Mouse (Mus musculus) cerebellum, postnatal 14 days (tissue): Measurements from ENCODE around the gene Anxa6.
"Not testable (repeated sequence)": the region's sequence is repeated elsewhere in the genome, so short reads cannot be mapped to it uniquely, and the experiment has no call there.

ENCODE experiments used
- DNase-seq, 2 experiments: peaks; one replicate each; pipeline ENCODE4 v3.0.0; 2021; ENCODE audit warnings: mixed read lengths in 2 of 2

Anxa6 gene

DNA sequence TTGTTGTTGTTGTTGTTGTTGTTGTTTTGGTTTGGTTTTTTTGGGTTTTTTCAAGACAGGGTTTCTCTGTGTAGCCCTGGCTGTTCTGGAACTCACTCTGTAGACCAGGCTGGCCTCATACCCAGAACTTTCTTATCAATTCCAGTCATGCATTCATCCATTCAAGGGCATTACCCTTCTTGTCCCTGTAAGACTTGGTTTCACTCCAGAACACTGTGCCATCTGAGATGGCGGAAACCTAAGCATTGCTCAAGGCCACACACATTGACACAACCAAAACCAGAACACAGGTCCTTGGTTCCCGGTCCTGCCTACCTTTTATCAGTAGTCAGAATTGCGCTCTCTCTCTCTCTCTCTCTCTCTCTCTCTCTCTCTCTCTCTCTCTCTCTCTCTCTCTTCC lies 75.5 kb downstream of the Anxa6 start:
- not testable (repeated sequence) for DNase-seq

DNA sequence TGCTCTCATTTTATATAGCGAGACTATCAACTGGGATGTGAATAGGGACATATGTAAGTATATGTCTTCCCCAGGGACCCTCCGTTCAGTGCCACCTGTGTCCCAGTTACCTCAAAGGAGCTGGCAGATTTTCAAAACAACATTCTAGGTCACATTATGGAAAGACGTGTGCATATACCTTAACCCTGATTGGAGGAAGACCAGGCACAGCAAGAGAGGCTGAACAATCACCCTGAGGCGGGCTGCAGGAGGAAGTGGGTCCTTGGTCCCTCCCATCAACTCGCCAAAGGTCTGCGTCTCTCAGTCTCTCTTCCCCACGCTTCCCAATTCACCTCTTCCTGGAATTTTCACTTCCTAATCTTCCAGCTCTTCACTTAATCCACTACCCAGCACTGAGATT lies 76.3 kb downstream of the Anxa6 start:
- no peak for DNase-seq

DNA sequence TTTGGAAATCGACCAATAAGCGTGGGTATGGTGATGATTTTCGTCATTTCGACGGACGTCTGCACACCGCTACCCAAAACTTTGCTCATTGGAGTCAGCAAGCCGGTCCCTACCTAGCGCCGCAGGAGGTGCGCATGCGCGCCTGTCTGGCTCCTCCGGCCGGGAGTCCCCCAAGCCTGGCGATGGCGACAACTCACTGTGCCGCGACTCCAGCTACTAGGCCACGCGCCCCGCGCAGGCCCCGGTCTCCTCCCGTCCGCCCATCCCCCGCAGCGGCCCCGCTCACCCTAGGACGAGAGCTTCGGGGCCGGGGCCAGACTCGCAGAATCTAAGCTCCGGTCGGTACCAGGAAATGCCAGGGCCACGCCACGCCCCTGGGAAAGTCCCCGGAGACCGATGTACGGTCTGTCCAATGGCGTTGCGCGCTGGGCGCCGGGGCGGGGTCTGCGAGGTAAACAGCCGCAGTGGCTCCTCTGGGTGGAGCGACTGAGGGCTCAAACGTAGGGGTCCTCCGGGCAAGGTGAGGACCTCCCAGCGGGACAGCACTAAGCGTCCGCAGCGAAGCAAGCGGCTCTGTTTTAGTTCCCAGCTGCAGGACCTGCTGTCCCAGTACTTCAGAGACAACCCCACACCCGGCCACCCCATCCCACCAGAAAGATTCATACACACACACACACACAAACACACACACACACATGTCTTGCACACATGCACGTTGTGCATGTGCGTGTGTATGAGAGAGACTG lies 77.3 kb downstream of the Anxa6 start:
- DNase-seq, result peak; percentile 99

DNA sequence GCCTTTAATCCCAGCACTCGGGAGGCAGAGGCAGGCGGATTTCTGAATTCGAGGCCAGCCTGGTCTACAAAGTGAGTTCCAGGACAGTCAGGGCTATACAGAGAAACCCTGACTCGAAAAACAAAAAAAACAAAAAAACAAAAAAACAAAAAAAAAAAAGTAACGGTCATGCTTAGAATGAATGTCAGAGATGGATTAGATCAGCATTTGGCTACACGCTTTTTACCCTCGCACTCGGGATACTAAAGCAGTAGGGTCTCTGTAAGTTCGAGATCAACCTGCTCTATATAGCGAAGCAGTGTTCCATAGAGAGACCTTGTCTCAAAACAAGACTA lies 77.9 kb downstream of the Anxa6 start:
- not testable (repeated sequence) for DNase-seq

DNA sequence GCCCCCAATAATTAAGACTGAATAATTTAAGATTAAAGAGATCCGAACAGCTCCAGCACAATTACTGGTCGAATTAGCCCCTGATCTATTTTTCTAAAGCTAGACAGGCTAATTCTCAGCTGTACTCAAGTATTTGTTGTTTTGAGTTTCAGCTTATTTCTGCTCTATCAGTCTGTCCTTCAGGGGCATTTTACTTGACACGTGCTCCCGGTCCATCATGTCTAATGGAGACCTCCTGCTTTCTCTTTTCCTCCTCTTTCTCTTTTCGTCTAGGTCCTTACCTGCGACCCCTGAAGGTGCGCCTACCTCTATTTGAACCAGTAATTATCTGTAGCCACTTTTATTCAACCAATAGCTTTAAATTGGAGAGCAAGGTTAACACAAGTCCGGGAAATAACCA lies 78.5 kb downstream of the Anxa6 start:
- no peak for DNase-seq

DNA sequence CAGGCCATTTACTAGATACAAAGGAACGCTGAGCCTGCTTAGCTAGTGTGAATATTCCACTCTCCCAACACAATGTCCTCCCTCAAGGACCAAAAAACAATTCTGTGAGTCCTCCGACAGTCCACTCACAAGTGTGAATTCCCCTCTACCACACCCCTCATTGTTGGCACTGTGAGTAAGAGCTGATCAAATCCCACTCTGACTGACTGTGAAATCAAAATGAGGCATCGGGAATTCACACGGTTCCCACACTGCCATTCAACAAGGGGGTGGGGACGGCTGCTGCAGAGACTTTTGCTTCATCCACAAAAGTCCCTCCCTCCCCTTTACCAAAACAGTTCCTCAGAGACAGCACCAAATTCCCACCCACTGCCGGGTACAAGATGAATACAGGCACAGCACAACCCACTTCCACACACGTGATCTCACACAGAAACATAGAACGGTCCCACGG lies 79.2 kb downstream of the Anxa6 start:
- no peak for DNase-seq

DNA sequence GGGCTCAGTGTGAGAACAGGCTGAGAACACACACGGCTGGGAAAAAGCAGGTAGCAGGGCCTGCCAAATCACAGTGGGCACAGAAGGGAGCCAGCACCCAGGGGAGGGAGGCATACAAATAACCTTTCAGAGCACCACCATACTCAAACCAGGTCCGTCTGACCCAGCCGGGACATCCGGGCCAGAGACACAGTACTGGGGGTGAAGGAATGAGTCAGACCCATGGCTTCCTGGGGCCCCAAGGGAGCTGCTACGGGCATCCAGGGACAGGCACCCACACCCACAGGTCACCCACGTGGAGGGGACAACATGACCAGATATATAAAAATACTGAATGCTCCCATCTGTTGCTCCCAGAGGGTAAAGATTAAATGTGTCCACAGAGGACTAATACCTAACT lies 80.6 kb downstream of the Anxa6 start:
- DNase-seq, result peak in 1 of 2 experiments; percentile 43

DNA sequence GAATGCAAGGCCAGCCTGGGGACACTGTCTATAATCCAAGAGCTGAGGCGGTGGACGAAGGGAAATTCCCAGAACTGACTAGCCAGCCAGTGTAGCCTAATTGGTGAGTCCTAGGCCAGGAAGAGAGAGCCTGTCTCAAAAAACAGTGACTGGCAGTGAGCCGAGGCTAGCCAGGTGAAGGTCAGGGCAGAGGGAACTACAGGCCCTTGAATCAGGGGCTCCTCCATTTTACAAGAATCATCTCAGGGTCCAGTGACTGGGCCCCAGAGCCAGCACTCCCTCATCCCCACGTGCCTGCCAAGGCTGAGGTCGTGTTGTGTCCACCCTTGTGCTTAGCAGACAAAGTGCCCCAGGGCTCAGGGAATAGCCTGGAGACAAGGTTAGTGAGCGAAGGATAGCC lies 82.6 kb downstream of the Anxa6 start:
- DNase-seq, result no peak

DNA sequence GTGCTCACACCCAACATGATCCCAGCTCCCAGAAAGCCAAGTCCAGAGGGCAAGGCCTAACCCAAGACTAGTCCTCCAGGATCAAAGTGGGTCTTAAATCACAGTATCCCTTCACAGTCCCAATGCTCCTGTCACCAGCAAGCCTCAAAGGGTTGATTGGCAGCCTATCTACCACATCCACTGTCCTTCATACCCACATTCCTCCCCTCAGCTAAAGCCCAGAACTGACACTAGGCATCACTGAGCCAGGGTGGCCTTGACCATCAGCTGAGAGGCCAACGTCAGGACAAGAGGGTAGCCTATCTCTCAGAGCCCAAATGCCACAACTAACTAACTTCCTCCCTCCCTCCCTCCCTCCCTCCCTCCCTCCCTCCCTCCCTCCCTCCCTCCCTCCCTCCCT lies 83.5 kb downstream of the Anxa6 start:
- no peak for DNase-seq

DNA sequence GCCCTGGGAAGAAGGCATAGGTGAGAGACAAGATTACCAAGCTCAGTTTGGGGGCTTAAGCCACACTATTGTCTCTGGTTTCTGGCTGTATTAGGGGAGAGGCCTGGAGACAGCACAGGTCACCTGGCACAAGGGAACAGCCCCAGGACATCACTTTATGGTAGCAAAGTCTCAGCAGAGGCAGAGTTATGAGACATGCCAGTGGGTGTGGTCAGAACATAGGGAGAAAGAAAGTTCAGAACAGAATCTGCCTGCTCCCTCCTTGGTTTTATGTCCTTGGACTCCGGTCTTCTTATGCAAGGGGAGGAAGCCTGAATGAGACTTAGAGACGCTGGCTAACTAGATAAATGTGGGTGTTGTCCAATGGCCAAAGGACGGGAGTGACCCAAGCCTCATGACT lies 88.5 kb downstream of the Anxa6 start:
- DNase-seq, result no peak

DNA sequence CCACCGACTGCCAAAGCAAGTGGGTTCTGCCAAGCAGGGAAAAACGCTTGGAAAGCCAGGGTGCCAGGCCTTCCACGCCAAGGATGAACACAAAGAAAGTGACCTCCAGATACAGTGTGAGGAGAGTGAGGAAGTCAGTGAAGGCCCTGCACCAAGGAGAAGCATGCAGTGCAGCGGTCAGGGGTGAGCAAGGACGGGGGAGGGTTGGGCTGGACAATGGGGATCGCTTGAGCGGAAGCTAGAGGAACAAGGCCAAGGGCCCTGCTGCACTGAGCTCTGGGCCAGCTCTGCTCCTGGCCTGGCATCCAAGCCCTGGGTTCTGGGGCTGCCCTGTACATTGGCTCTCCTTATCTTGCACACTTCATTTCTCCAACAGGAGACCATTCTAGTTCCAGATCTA lies 93.2 kb downstream of the Anxa6 start:
- DNase-seq, result peak; percentile 45 to 69

DNA sequence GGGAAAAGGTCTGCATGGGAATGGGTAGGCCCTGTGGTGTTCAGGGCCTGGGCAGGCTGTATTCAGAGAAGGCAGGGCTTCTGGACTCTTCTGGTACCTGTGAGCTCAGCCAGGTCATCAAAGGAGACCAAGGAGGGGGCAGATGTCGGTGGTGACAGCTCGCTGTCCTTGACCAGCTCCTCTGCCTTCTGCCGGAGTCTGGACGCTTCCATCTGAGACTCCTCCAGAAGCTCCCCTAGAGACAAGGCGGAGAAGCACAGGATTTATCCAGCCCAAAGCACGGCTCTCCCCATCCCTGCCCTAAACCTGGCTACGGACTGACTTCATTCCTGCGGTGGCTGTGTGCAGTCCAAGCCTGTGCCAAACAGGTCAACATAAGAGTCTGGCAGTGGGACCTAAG lies 93.7 kb downstream of the Anxa6 start:
- peak; percentile 41 to 52 for DNase-seq

DNA sequence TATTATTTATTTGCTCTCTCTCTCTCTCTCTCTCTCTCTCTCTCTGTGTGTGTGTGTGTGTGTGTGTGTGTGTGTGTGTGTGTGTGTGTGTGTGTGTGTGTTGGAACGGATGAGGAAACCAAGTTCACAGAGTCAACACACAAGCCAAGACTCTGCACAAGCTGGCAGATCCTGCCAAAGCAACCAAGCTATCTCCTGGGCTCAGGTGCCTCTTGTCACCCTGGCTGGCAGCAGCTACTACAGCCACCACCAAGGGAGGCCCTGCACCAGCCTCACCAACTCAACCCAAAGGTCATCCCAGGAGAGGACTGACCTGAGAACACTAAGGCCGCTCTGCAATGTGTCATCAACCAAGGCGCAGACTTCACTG lies 96.5 kb downstream of the Anxa6 start:
- no peak for DNase-seq

DNA sequence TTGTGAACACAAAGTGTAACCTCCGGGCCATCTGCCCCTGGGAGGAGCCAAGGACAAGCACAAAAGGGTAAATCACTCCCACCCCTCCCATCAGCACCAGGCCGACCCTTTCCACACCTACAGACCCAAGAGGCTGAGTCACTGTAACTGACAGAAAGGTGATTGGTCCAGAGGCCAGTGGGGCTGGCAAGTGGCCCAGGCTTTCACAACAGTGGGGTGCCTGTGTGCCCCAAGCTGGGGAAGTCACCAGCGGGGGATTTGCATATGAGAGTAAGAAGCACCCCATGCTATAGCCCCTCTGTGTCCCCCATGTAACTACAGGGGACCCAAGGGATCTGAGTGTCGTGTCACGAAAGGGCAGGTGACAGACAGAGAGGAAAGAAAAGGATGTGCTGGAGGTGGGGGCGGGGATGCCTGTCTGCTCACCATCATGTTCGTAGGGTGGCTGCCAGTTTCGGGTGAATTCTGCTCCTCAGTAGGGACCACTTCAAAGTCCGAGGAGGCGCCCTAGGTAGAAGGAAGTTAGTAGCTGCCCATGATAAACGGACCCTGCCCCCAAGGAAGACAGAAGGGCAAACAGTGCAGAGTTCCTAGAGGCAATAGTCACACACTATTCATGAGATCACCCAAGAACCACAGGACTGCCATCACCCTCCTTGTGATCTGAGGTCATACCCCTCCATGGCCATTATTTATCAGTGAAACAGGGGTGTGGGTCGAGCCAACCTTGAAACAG lies 97.0 kb downstream of the Anxa6 start:
- peak in 1 of 2 experiments; percentile 48 for DNase-seq

DNA sequence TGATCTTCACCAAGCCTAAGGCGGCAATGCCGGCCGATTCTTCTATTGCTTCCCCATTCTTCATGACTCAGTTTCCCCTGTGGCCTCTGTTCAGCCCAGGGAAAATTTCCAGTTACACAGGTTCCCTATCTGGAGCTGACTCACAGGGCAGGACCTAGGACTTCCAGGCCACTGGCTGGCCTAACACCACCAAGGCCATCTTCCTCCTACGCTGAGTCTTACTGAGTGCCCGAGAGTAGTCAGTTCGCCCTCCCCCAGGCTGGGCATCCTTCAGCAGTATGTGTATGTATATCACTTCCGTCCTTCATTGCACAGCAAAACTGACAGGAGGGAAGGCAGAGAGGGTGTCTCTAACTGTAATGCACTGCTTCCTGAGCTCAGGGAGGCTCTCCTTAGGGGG lies 99.0 kb downstream of the Anxa6 start:
- no peak for DNase-seq

DNA sequence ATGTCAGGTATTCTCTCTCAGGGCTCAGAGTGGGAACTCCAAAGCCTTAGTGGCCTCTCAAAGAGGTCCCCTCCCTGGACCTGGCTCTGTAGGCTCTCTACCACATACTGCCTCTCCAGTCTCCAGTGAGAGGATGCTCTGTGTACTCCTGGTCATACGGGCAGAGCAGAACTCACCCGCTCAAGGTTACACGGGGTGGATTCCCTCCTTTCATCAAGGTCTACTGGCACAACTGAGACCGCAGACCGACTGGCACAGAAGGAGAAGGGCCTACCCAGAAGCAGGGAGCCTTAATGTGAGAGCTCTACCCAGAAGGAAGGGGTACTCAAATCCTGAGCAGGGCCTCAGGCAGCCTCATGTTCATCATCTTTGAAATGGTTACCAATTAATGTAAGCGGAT lies 100.7 kb downstream of the Anxa6 start:
- DNase-seq, result no peak

DNA sequence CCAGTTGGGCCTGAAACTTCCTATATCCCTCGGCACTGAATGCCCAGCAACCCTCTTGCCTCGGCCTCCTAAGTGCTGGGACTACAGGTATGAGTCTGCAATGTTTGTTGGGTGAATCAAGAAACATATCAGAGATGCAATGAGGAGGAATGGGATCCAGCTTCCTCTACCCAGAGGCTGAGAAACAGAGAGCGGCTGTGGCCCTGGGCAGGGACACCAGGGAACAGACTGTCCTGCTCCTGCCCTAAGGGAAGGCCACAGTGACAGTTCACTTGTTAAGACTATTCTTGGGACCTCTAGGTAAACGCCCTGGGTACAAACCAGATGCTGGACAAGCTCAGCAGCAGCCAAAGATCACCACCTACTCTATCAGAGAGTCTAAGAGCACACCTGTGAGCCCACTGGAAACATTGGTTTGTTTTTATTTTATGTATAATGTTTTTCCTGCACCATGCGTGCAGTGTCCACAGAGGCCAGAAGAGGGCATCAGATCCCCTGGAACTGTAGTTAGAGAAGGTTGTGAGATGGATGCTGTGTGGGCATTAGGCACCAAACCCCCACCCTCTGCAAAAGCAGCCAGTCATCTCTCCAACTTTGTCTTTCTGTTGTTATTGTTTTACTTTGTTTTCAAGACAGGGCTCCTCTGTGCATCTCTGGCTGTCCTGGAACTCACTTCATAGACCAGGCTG lies 101.7 kb downstream of the Anxa6 start:
- DNase-seq, result peak; percentile 73 to 84

DNA sequence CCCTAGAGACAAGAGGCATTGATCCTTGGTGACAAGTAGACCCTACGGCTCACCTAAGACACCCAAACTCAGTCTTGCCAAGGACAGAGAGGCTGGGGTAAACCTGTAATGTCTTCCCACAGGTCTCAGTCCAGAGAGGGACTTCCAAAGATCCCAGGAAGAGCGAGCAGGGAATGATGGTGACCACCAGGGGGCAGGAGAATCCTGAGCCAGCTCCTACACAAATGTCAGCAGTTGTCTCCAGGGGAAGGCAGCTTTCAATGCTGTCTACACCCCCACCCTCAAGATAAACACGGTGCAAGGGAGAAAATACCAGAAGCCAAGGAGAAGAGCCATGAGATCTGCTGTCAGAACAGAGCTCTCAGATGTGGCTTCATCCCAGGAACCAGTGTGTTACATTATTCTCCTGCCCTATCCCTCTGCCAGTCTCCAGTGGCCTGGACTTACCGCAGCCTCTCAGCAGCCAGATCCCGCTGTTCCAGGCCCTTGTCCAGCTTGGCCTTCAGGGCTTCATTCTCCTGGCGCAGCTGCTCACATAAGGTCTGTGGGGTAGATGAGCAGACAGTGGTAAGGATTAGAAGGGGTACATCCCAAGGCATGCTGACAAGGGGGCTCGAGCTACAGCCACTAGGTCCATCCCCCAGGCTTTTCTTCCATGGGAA lies 102.8 kb downstream of the Anxa6 start:
- peak; percentile 78 to 81 for DNase-seq

DNA sequence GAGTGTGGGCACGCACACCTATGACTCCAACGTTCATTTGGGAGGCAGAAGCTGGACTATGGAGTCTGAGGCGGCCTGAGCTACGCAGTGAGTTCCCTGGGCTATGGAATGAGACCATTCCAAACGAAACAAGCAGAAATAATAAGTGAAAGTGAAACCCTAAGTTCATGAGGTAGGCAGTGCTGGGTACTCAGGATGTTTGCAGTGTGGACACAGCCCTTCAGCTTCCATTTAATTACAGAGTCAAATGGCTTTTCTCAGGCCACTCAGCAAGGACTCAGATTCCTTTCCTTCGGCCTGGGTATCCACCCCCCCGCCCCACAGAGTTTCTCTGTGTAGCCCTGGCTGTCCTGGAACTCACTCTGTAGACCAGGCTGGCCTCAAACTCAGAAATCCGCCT lies 103.5 kb downstream of the Anxa6 start:
- DNase-seq, result no peak

DNA sequence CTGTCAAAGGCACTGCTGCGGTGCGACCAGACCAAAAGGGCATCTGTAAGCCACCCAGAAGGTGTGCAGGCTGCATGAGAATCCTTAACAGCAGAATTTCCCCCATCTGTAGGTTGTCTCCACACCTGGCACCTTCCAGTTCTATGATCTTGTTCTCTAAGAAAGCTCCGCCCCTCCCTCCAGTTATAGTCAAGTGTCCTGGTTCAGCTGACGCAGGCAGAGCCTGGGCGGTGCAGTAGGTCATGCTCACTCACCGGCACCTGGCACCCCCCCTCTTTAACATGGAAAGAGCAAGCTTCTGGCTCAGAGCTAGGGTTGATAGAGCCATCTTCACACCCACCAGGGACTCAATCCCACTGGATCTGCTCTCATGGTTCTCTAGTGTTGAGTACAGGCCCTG lies 104.0 kb downstream of the Anxa6 start:
- DNase-seq, result no peak
